Mouse (Mus musculus): Measurements from ENCODE around the gene Cfdp1. TPM values are rescaled to one million over a fixed set of nuclear protein-coding genes. Genes with fewer than 3 reads are reported as not detected.

Cfdp1 gene
- polyA plus RNA-seq, 1 experiment from 2014 or later, result 173 TPM

GRCm38 (mm10) chr8:111728481-111728880 lies 125.6 kb downstream of the Cfdp1 start:
- Histone ChIP-seq H3K36me3 (ENCODE audit: control insufficient read depth, insufficient read depth, low read length) (no peaks in the 10 kb centered on the region; the same call in 1 of the 2 replicates), H3K27me3 (ENCODE audit: control insufficient read depth, insufficient read depth, low read length) (no peaks in the 10 kb centered on the region), H3K4me1 (ENCODE audit: control insufficient read depth, insufficient read depth, low read length) (peaks cover 83% of the 10 kb centered on the region), H3K4me2 (peak overlapping the region; percentile 14; the same call in 1 of the 2 replicates), H3K9ac (ENCODE audit: low read depth, low read length) (no peak overlapping the region; the same call in 1 of the 2 replicates), H3K9me3 (replicated peaks; ENCODE audit: control insufficient read depth, low read length) (no peaks in the 10 kb centered on the region), H3K4me3 (ENCODE audit: low read depth, low read length) (no peak overlapping the region), H3K27ac (ENCODE audit: low read depth, low read length) (peak overlapping the region; percentile 95; the same call in 1 of the 2 replicates)
- no peak for ATAC-seq (replicated peaks; ENCODE audit: insufficient number of reproducible peaks, low FRiP score, low TSS enrichment)
- 73% methylated on average over 5 of the region's 5 CpGs for WGBS (ENCODE audit: insufficient replicate concordance)

GRCm38 (mm10) chr8:111727553-111727952 lies 126.5 kb downstream of the Cfdp1 start:
- no peak for ATAC-seq (replicated peaks; ENCODE audit: insufficient number of reproducible peaks, low FRiP score, low TSS enrichment)
- no peaks in the 10 kb centered on the region for H3K27me3 ChIP-seq (ENCODE audit: control insufficient read depth, insufficient read depth, low read length)
- no peak overlapping the region for H3K4me3 ChIP-seq (ENCODE audit: low read depth, low read length)
- no peaks in the 10 kb centered on the region; the same call in 1 of the 2 replicates for H3K36me3 ChIP-seq (ENCODE audit: control insufficient read depth, insufficient read depth, low read length)
- no peak overlapping the region for H3K4me2 ChIP-seq
- H3K27ac ChIP-seq (ENCODE audit: low read depth, low read length), result peak overlapping the region; percentile 97; the same call in 1 of the 2 replicates
- no peak overlapping the region for H3K9ac ChIP-seq (ENCODE audit: low read depth, low read length)
- peaks cover 74% of the 10 kb centered on the region for H3K4me1 ChIP-seq (ENCODE audit: control insufficient read depth, insufficient read depth, low read length)
- H3K9me3 ChIP-seq (replicated peaks; ENCODE audit: control insufficient read depth, low read length), result no peaks in the 10 kb centered on the region
- WGBS (ENCODE audit: insufficient replicate concordance), result 64% methylated on average over 4 of the region's 4 CpGs

DNA sequence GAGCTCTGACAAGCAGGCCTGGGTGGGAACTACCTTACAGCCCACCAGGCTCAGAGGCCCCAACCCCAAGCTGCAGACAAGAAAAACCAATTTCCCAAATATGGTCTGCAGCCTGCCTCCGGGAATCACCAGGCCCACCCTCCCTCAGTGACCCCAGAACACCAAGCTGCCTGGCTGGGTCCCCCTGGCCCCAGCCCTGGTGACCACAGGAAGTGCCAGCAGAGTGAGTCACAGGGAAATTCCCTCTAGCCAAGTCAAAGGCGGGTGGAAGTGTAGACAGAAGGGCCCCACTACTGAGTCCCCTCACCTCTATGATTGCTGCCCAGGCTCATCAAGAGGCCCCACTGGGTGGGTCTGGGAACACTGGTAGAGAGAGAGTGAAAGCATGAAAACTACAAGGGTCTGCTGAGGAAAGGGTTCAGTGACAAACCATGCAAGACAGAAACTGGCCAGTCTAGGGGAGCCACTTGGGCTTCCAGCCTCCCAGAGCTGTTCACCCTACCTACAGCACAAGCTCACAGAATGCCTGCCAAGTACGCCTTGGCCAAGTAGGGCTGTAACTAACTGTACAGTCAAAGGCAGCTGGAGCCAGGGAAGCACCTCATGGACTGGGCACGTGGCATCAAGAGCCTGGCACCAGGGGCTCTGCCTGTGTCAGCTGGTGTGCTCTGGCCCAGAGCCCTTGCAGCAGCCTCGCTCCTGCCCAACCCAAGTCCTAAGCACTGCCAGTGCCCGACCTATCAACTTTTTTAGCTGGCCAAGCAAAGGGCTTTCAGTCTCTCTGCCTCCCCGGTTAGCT lies 127.8 kb downstream of the Cfdp1 start:
- H3K4me3 ChIP-seq (ENCODE audit: low read depth, low read length), result peak overlapping the region; percentile 5; the same call in 1 of the 2 replicates
- peak; percentile 55 for ATAC-seq (replicated peaks; ENCODE audit: insufficient number of reproducible peaks, low FRiP score, low TSS enrichment)
- no peaks in the 10 kb centered on the region for H3K27me3 ChIP-seq (ENCODE audit: control insufficient read depth, insufficient read depth, low read length)
- peak overlapping the region; percentile 50 for H3K4me2 ChIP-seq
- peak overlapping the region; percentile 97 for H3K27ac ChIP-seq (ENCODE audit: low read depth, low read length)
- H3K36me3 ChIP-seq (ENCODE audit: control insufficient read depth, insufficient read depth, low read length), result no peaks in the 10 kb centered on the region; the same call in 1 of the 2 replicates
- H3K9me3 ChIP-seq (replicated peaks; ENCODE audit: control insufficient read depth, low read length), result no peaks in the 10 kb centered on the region
- H3K4me1 ChIP-seq (ENCODE audit: control insufficient read depth, insufficient read depth, low read length), result peaks cover 70% of the 10 kb centered on the region
- 31% methylated on average over 7 of the region's 7 CpGs for WGBS (ENCODE audit: insufficient replicate concordance)
- peak overlapping the region; percentile 64 for H3K9ac ChIP-seq (ENCODE audit: low read depth, low read length)

GRCm38 (mm10) chr8:111725341-111725740 lies 128.8 kb downstream of the Cfdp1 start:
- no peak overlapping the region for H3K4me2 ChIP-seq
- H3K27ac ChIP-seq (ENCODE audit: low read depth, low read length), result peak overlapping the region; percentile 50; the same call in 1 of the 2 replicates
- H3K4me1 ChIP-seq (ENCODE audit: control insufficient read depth, insufficient read depth, low read length), result peaks cover 66% of the 10 kb centered on the region
- peaks cover 7% of the 10 kb centered on the region for H3K36me3 ChIP-seq (ENCODE audit: control insufficient read depth, insufficient read depth, low read length)
- no peaks in the 10 kb centered on the region for H3K27me3 ChIP-seq (ENCODE audit: control insufficient read depth, insufficient read depth, low read length)
- WGBS (ENCODE audit: insufficient replicate concordance), result 81% methylated on average over 6 of the region's 6 CpGs
- no peak overlapping the region for H3K4me3 ChIP-seq (ENCODE audit: low read depth, low read length)
- H3K9me3 ChIP-seq (replicated peaks; ENCODE audit: control insufficient read depth, low read length), result no peaks in the 10 kb centered on the region
- no peak for ATAC-seq (replicated peaks; ENCODE audit: insufficient number of reproducible peaks, low FRiP score, low TSS enrichment)
- no peak overlapping the region for H3K9ac ChIP-seq (ENCODE audit: low read depth, low read length)

DNA sequence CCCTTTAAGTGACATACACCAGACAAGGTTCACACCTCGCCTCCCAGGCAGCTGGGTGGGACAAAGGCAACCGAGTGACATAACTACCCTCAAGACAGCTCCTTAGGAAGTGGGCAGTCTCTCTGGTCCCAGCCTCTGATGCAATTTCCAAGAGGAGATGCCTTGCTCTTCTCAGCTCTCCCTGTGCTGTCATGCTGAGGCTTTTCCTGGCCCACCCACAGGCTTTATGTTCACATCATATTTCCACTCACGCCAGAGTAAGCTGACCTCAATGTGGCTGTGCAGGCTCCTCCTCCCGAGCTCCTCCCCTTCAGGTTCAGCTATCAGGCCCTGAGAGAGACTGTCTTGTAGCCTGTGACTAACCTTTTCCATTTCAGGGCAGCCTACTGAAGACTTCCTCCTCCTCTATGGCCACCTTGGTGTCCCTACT lies 134.0 kb downstream of the Cfdp1 start:
- H3K4me2 ChIP-seq, result no peak overlapping the region
- no peak overlapping the region for H3K9ac ChIP-seq (ENCODE audit: low read depth, low read length)
- no peaks in the 10 kb centered on the region for H3K27me3 ChIP-seq (ENCODE audit: control insufficient read depth, insufficient read depth, low read length)
- peaks cover 56% of the 10 kb centered on the region for H3K4me1 ChIP-seq (ENCODE audit: control insufficient read depth, insufficient read depth, low read length)
- WGBS (ENCODE audit: insufficient replicate concordance), result 48% methylated on average over 4 of the region's 4 CpGs
- no peak for ATAC-seq (replicated peaks; ENCODE audit: insufficient number of reproducible peaks, low FRiP score, low TSS enrichment)
- H3K4me3 ChIP-seq (ENCODE audit: low read depth, low read length), result no peak overlapping the region
- H3K36me3 ChIP-seq (ENCODE audit: control insufficient read depth, insufficient read depth, low read length), result peaks cover 21% of the 10 kb centered on the region
- peak overlapping the region; percentile 47 for H3K27ac ChIP-seq (ENCODE audit: low read depth, low read length)
- H3K9me3 ChIP-seq (replicated peaks; ENCODE audit: control insufficient read depth, low read length), result no peaks in the 10 kb centered on the region

- Histone ChIP-seq H3K9ac (ENCODE audit: low read depth, low read length) (no peak overlapping the region), H3K27ac (ENCODE audit: low read depth, low read length) (0 out of 2 replicates have a peak overlapping the region, but pooled peaks have one; percentile 41)
- no peak for ATAC-seq (replicated peaks; ENCODE audit: insufficient number of reproducible peaks, low FRiP score, low TSS enrichment)
These were observed 135.2 kb downstream of the Cfdp1 start for GRCm38 (mm10) chr8:111718937-111719336.

More at GRCm38 (mm10) chr8:111718937-111719336, 135.2 kb downstream of the Cfdp1 start:
- Histone ChIP-seq H3K9me3 (replicated peaks; ENCODE audit: control insufficient read depth, low read length) (no peaks in the 10 kb centered on the region), H3K27me3 (ENCODE audit: control insufficient read depth, insufficient read depth, low read length) (no peaks in the 10 kb centered on the region), H3K4me2 (no peak overlapping the region), H3K4me1 (ENCODE audit: control insufficient read depth, insufficient read depth, low read length) (peaks cover 45% of the 10 kb centered on the region), H3K4me3 (ENCODE audit: low read depth, low read length) (no peak overlapping the region), H3K36me3 (ENCODE audit: control insufficient read depth, insufficient read depth, low read length) (peaks cover 33% of the 10 kb centered on the region)
- WGBS (ENCODE audit: insufficient replicate concordance), result 60% methylated on average over 5 of the region's 5 CpGs

Other genes with a start within 250 kb of the Cfdp1 start
- gene Ldhd, start 223.9 kb downstream of the Cfdp1 start, polyA plus RNA-seq (2014; fragmentation: Nextera tagmentation; extraction: Ambion mirVana), result 0.39 and 0.52 TPM in 2 replicates
- 16.5 and 18.5 TPM in 2 replicates for gene Zfp1, start 210.9 kb downstream of the Cfdp1 start, polyA plus RNA-seq (2014; fragmentation: Nextera tagmentation; extraction: Ambion mirVana)
- not detected in 2 replicates for gene Ctrb1, start 163.3 kb downstream of the Cfdp1 start, polyA plus RNA-seq (2014; fragmentation: Nextera tagmentation; extraction: Ambion mirVana)
- 46.6 and 53.8 TPM in 2 replicates for gene Bcar1, start 110.5 kb downstream of the Cfdp1 start, polyA plus RNA-seq (2014; fragmentation: Nextera tagmentation; extraction: Ambion mirVana)
- gene Tmem170, start 22.5 kb upstream of the Cfdp1 start, polyA plus RNA-seq (2014; fragmentation: Nextera tagmentation; extraction: Ambion mirVana), result 4.5 and 5.8 TPM in 2 replicates
- 0.99 TPM in 1 of 2 replicates, not detected in the other for gene Chst5, start 56.2 kb upstream of the Cfdp1 start, polyA plus RNA-seq (2014; fragmentation: Nextera tagmentation; extraction: Ambion mirVana)
- 5.0 and 5.6 TPM in 2 replicates for gene Tmem231, start 79.6 kb upstream of the Cfdp1 start, polyA plus RNA-seq (2014; fragmentation: Nextera tagmentation; extraction: Ambion mirVana)
- gene Gabarapl2, start 86.4 kb upstream of the Cfdp1 start, polyA plus RNA-seq (2014; fragmentation: Nextera tagmentation; extraction: Ambion mirVana), result 177 and 191 TPM in 2 replicates
- gene Adat1, start 138.0 kb upstream of the Cfdp1 start, polyA plus RNA-seq (2014; fragmentation: Nextera tagmentation; extraction: Ambion mirVana), result 6.1 and 7.1 TPM in 2 replicates
- 176 and 181 TPM in 2 replicates for gene Kars, start 157.0 kb upstream of the Cfdp1 start, polyA plus RNA-seq (2014; fragmentation: Nextera tagmentation; extraction: Ambion mirVana)
- gene Terf2ip, start 157.1 kb upstream of the Cfdp1 start, polyA plus RNA-seq (2014; fragmentation: Nextera tagmentation; extraction: Ambion mirVana), result 16.7 and 18.5 TPM in 2 replicates
- gene Gm6793, start 160.7 kb upstream of the Cfdp1 start, polyA plus RNA-seq (2014; fragmentation: Nextera tagmentation; extraction: Ambion mirVana), result 0.37 TPM in 1 of 2 replicates, not detected in the other

Measured in heart, embryonic 11.5 days (tissue).